Mouse (Mus musculus): ENCODE data around the gene Hinfp.

DNA sequence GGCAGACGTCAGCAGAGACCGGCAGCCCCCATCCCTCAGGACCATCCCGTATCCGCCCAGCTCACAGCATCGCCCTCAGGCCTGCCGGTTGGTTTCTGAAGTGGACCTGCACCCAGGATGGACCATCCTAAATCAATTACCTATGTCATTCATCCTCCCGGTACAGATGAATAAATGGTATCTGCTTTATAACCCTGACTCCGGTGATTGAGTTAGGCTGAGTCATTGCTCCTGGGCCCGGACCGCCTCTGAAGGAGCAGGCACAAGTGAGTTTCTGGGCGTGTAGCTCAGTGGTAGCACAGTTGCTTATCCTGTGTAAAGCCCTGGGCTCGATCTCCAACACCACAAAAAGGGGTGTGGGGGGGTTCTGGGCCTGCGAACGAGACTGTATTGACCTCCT, 44.1 kb downstream of the Hinfp start:
- TF ChIP-seq CTCF (IDR thresholded peaks at IDR 0.05; ENCODE audit: borderline replicate concordance, insufficient read depth, low read length) (no peak), POLR2A (IDR thresholded peaks at IDR 0.05; ENCODE audit: low read depth, low read length) (no peak)
